Mouse (Mus musculus) intestine, postnatal 0 days (tissue): ENCODE measurements at regions not wholly inside any gene's neighbourhood (a gene's known extent, or its start where the extent isn't known, plus 50 kb on each side); places are given as distances from the start of the nearest gene placed in this dataset.

Experiments
- ATAC-seq: fragments of 200-750 bp; cut with Nextera tagmentation; 2 replicates; pipeline ENCODE4 v1.8.0; 2017; ENCODE audit warnings: mild to moderate bottlenecking, moderate TSS enrichment, moderate library complexity
- H3K27ac ChIP-seq: fragments of 300-500 bp; sonication (generic); 2 replicates; pipeline ENCODE4 v1.5.1; 2014; ENCODE audit warnings: mild to moderate bottlenecking, low read depth, low read length, moderate library complexity
- H3K27me3 ChIP-seq: fragments of 300-500 bp; sonication (generic); replicated peaks from 2 replicates; pipeline ENCODE4 v1.6.1; 2014; ENCODE audit warnings: low read length, mixed read lengths; ENCODE audit not compliant: control insufficient read depth, insufficient read depth
- H3K36me3 ChIP-seq: fragments of 300-500 bp; sonication (generic); 2 replicates; pipeline ENCODE4 v1.6.1; 2014; ENCODE audit warnings: mild to moderate bottlenecking, moderate library complexity; ENCODE audit not compliant: control insufficient read depth, insufficient read depth
- H3K4me1 ChIP-seq: fragments of 300-500 bp; sonication (generic); replicated peaks from 2 replicates; pipeline ENCODE4 v1.6.1; 2014; ENCODE audit warnings: antibody characterized with exemption, low read length, mixed read lengths; ENCODE audit not compliant: control insufficient read depth, insufficient read depth
- H3K4me2 ChIP-seq: fragments of 300-500 bp; sonication (generic); replicated peaks from 2 replicates; pipeline ENCODE4 v1.6.1; 2014; ENCODE audit warnings: low read depth, mild to moderate bottlenecking, moderate library complexity
- H3K4me3 ChIP-seq: fragments of 300-500 bp; sonication (generic); 2 replicates; pipeline ENCODE4 v1.5.1; 2014; ENCODE audit warnings: low read depth, low read length
- H3K9ac ChIP-seq: fragments of 300-500 bp; sonication (generic); 2 replicates; pipeline ENCODE4 v1.6.1; 2014; ENCODE audit warnings: mild to moderate bottlenecking, low read depth, low read length
- H3K9me3 ChIP-seq: fragments of 300-500 bp; sonication (generic); 2 replicates; pipeline ENCODE4 v1.6.1; 2016; ENCODE audit warnings: mixed run types; ENCODE audit not compliant: control insufficient read depth
- CTCF ChIP-seq: sonication (generic); IDR thresholded peaks from 2 replicates; pipeline ENCODE4 v1.5.1; 2016; ENCODE audit warnings: low read depth, mild to moderate bottlenecking, control low read depth, antibody characterized with exemption, moderate library complexity
- WGBS: fragments of 180-500 bp; shearing (Covaris S2); extraction: QIAGEN DNeasy Blood & Tissue Kit; methylation state at CpG from one replicate; pipeline ENCODE4 v1.1.7; 2014; 5-methylcytosine and 5-hydroxymethylcytosine counted together

GRCm38 (mm10) chr13:38281712-38282111, 63.2 kb upstream of the Bmp6 start:
- Histone ChIP-seq H3K27ac (no peak overlapping the region), H3K36me3 (no peaks in the 10 kb centered on the region), H3K4me3 (no peak overlapping the region), H3K4me1 (no peaks in the 10 kb centered on the region), H3K9ac (no peak overlapping the region), H3K9me3 (no peaks in the 10 kb centered on the region), H3K4me2 (no peak overlapping the region), H3K27me3 (no peaks in the 10 kb centered on the region)
- no peak for TF ChIP-seq CTCF
- no peak for ATAC-seq
- 75% methylated on average over 5 of the region's 5 CpGs for WGBS

- Histone ChIP-seq H3K9ac (no peak overlapping the region), H3K36me3 (no peaks in the 10 kb centered on the region), H3K4me1 (no peaks in the 10 kb centered on the region), H3K4me2 (no peak overlapping the region), H3K4me3 (no peak overlapping the region), H3K27me3 (no peaks in the 10 kb centered on the region), H3K27ac (no peak overlapping the region), H3K9me3 (no peaks in the 10 kb centered on the region)
- TF ChIP-seq CTCF: no peak
- 77% methylated on average over 3 of the region's 3 CpGs for WGBS
- no peak for ATAC-seq
These were observed 56.9 kb upstream of the Bmp6 start for GRCm38 (mm10) chr13:38287960-38288359.

- Histone ChIP-seq H3K4me1 (no peaks in the 10 kb centered on the region), H3K9me3 (no peaks in the 10 kb centered on the region), H3K4me2 (no peak overlapping the region), H3K27ac (no peak overlapping the region), H3K4me3 (no peak overlapping the region), H3K9ac (no peak overlapping the region), H3K36me3 (no peaks in the 10 kb centered on the region), H3K27me3 (no peaks in the 10 kb centered on the region)
- TF ChIP-seq CTCF: no peak
- whole genome bisulfite sequencing: 75% methylated on average over 14 of the region's 14 CpGs
- ATAC-seq: no peak
These were observed 56.1 kb upstream of the Bmp6 start for GRCm38 (mm10) chr13:38288572-38289440.

- Histone ChIP-seq H3K9ac (no peak overlapping the region), H3K4me1 (no peaks in the 10 kb centered on the region), H3K4me2 (no peak overlapping the region), H3K27ac (no peak overlapping the region), H3K36me3 (no peaks in the 10 kb centered on the region), H3K27me3 (no peaks in the 10 kb centered on the region), H3K9me3 (no peaks in the 10 kb centered on the region), H3K4me3 (no peak overlapping the region)
- peak; percentile 36; the same call in 1 of the 2 replicates for TF ChIP-seq CTCF
- ATAC-seq: no peak; the same call in 1 of the 2 replicates
- 41% methylated on average over 21 of the region's 21 CpGs for WGBS
These were observed 54.5 kb upstream of the Bmp6 start for GRCm38 (mm10) chr13:38290287-38290941.

GRCm38 (mm10) chr13:38291487-38291886, 53.4 kb upstream of the Bmp6 start:
- 0 out of 2 replicates have a peak, but pooled peaks cover 3% of the 10 kb centered on the region for H3K4me1 ChIP-seq
- 90% methylated on average over 4 of the region's 4 CpGs for WGBS
- H3K4me2 ChIP-seq: no peak overlapping the region
- H3K9me3 ChIP-seq: no peaks in the 10 kb centered on the region
- H3K9ac ChIP-seq: no peak overlapping the region
- H3K27ac ChIP-seq: no peak overlapping the region
- no peak overlapping the region for H3K4me3 ChIP-seq
- no peak for TF ChIP-seq CTCF
- H3K36me3 ChIP-seq: no peaks in the 10 kb centered on the region
- no peaks in the 10 kb centered on the region for H3K27me3 ChIP-seq
- no peak for ATAC-seq
